Mouse (Mus musculus) MEL (cell line): ENCODE results near the gene Krtap3-2. TPM values are rescaled to one million over a fixed set of nuclear protein-coding genes. Genes with fewer than 3 reads are reported as not detected.

ENCODE experiments used
- DNase-seq: peaks from one replicate; pipeline ENCODE4 v3.0.0; 2011; ENCODE audit warnings: low read depth, low spot score
- H3K27ac ChIP-seq: 2 replicates; pipeline ENCODE4 v1.5.1; 2012; ENCODE audit warnings: low read depth, mild to moderate bottlenecking, control low read depth, low read length, moderate library complexity; ENCODE audit not compliant: control insufficient read depth
- H3K27me3 ChIP-seq, 2 experiments: fragments of 150-350 bp in 1 of 2; sonication (generic) in 1 of 2; 2 replicates each; pipeline ENCODE4 v1.6.1; 2012; ENCODE audit warnings: low read length in 2 of 2, mild to moderate bottlenecking in 2 of 2, improper control_type of control experiment in 1 of 2, moderate library complexity in 1 of 2; ENCODE audit not compliant: insufficient read depth in 2 of 2, control insufficient read depth in 1 of 2
- H3K36me3 ChIP-seq, 2 experiments: 2 replicates each; pipeline ENCODE4 v1.6.1; 2012 to 2014; ENCODE audit warnings: low read length in 2 of 2, improper control_type of control experiment in 1 of 2, inconsistent platforms in 1 of 2, mild to moderate bottlenecking in 1 of 2; ENCODE audit not compliant: insufficient read depth in 2 of 2, control insufficient read depth in 1 of 2
- H3K4me1 ChIP-seq, 2 experiments: fragments of 150-350 bp in 1 of 2; sonication (generic) in 1 of 2; 2 replicates each; pipeline ENCODE4 v1.6.1; 2012; ENCODE audit warnings: low read length in 2 of 2, improper control_type of control experiment in 1 of 2, mild to moderate bottlenecking in 1 of 2; ENCODE audit not compliant: insufficient read depth in 2 of 2, control insufficient read depth in 1 of 2
- H3K4me3 ChIP-seq, 2 experiments: fragments of 150-350 bp in 1 of 2; sonication (generic) in 1 of 2; 2 replicates each; pipeline ENCODE4 v1.5.1; 2012; ENCODE audit warnings: low read depth in 2 of 2, low read length in 2 of 2, mild to moderate bottlenecking in 2 of 2, moderate library complexity in 2 of 2, control low read depth in 1 of 2, improper control_type of control experiment in 1 of 2; ENCODE audit not compliant: control insufficient read depth in 1 of 2, insufficient read depth in 1 of 2
- H3K79me2 ChIP-seq: 2 replicates; pipeline ENCODE4 v1.6.1; 2012; ENCODE audit warnings: mild to moderate bottlenecking, low read length, moderate library complexity; ENCODE audit not compliant: control insufficient read depth, poor library complexity, insufficient read depth
- H3K9ac ChIP-seq: 2 replicates; pipeline ENCODE4 v1.6.1; 2012; ENCODE audit warnings: low read depth, mild to moderate bottlenecking, control low read depth, low read length, moderate library complexity; ENCODE audit not compliant: control insufficient read depth, poor library complexity, severe bottlenecking
- H3K9me3 ChIP-seq: fragments of 150-350 bp; sonication (generic); replicated peaks from 2 replicates; pipeline ENCODE4 v1.6.1; 2012; ENCODE audit warnings: mild to moderate bottlenecking, low read length, improper control_type of control experiment, moderate library complexity; ENCODE audit not compliant: insufficient read depth
- CHD1 ChIP-seq: IDR thresholded peaks from 2 replicates; pipeline ENCODE4 v1.6.1; 2012; ENCODE audit warnings: low read depth, mild to moderate bottlenecking, inconsistent platforms, low read length, improper control_type of control experiment
- E2F4 ChIP-seq: IDR thresholded peaks from 2 replicates; pipeline ENCODE4 v1.6.1; 2011; ENCODE audit warnings: low read depth, low read length, improper control_type of control experiment, borderline replicate concordance
- ELF1 ChIP-seq: IDR thresholded peaks from 2 replicates; pipeline ENCODE4 v1.6.1; 2014; ENCODE audit warnings: low read depth, mild to moderate bottlenecking, inconsistent platforms, low read length, improper control_type of control experiment, moderate library complexity
- EP300 ChIP-seq, 2 experiments: IDR thresholded peaks; 2 replicates each; pipeline ENCODE4 v1.6.1; 2011; ENCODE audit warnings: improper control_type of control experiment in 2 of 2, low read length in 2 of 2, low read depth in 1 of 2, mild to moderate bottlenecking in 1 of 2
- HCFC1 ChIP-seq: IDR thresholded peaks from 2 replicates; pipeline ENCODE4 v1.6.1; 2012; ENCODE audit warnings: low read depth, mild to moderate bottlenecking, inconsistent platforms, low read length, improper control_type of control experiment, moderate library complexity
- KAT2A ChIP-seq: conservative IDR thresholded peaks from 2 replicates; pipeline ENCODE4 v1.6.1; 2012; ENCODE audit warnings: low read depth, low read length, improper control_type of control experiment, inconsistent platforms
- MAFK ChIP-seq: IDR thresholded peaks from 2 replicates; pipeline ENCODE4 v1.6.1; 2011; ENCODE audit warnings: low read depth, mild to moderate bottlenecking, low read length, improper control_type of control experiment, borderline replicate concordance
- MAX ChIP-seq: IDR thresholded peaks from 2 replicates; pipeline ENCODE4 v1.6.1; 2011; ENCODE audit warnings: low read length, improper control_type of control experiment
- MAZ ChIP-seq: IDR thresholded peaks from 2 replicates; pipeline ENCODE4 v1.6.1; 2012; ENCODE audit warnings: low read depth, mild to moderate bottlenecking, inconsistent platforms, low read length, improper control_type of control experiment
- MEF2A ChIP-seq: IDR thresholded peaks from 2 replicates; pipeline ENCODE4 v1.6.1; 2014; ENCODE audit warnings: low read depth, mild to moderate bottlenecking, inconsistent platforms, low read length, improper control_type of control experiment; ENCODE audit not compliant: poor library complexity, insufficient replicate concordance, severe bottlenecking; ENCODE audit errors: extremely low read depth
- MXI1 ChIP-seq: IDR thresholded peaks from 2 replicates; pipeline ENCODE4 v1.6.1; 2011; ENCODE audit warnings: mild to moderate bottlenecking, low read depth, low read length, improper control_type of control experiment
- MYB ChIP-seq: IDR thresholded peaks from 2 replicates; pipeline ENCODE4 v1.6.1; 2011; ENCODE audit warnings: mild to moderate bottlenecking, low read depth, low read length, improper control_type of control experiment
- NRF1 ChIP-seq: IDR thresholded peaks from 2 replicates; pipeline ENCODE4 v1.6.1; 2014; ENCODE audit warnings: low read depth, mild to moderate bottlenecking, inconsistent platforms, low read length, improper control_type of control experiment, moderate library complexity; ENCODE audit not compliant: poor library complexity, insufficient read depth, severe bottlenecking
- POLR2AphosphoS2 ChIP-seq: IDR thresholded peaks from 2 replicates; pipeline ENCODE4 v1.6.1; 2011; ENCODE audit warnings: low read length, improper control_type of control experiment
- POLR2AphosphoS5 ChIP-seq: IDR thresholded peaks from 2 replicates; pipeline ENCODE4 v1.6.1; 2012; ENCODE audit warnings: low read depth, borderline replicate concordance, mild to moderate bottlenecking, inconsistent platforms, low read length, moderate library complexity, mixed read lengths
- RAD21 ChIP-seq: IDR thresholded peaks from 2 replicates; pipeline ENCODE4 v1.6.1; 2011; ENCODE audit warnings: mild to moderate bottlenecking, low read depth, low read length, improper control_type of control experiment
- SMC3 ChIP-seq: IDR thresholded peaks from 2 replicates; pipeline ENCODE4 v1.6.1; 2011; ENCODE audit warnings: low read depth, low read length, improper control_type of control experiment
- TCF12 ChIP-seq: IDR thresholded peaks from 2 replicates; pipeline ENCODE4 v1.6.1; 2014; ENCODE audit warnings: low read depth, mild to moderate bottlenecking, inconsistent platforms, low read length, improper control_type of control experiment, moderate library complexity
- UBTF ChIP-seq: IDR thresholded peaks from 2 replicates; pipeline ENCODE4 v1.6.1; 2012; ENCODE audit warnings: low read depth, mild to moderate bottlenecking, inconsistent platforms, low read length, improper control_type of control experiment, moderate library complexity, borderline replicate concordance; ENCODE audit not compliant: insufficient read depth
- USF1 ChIP-seq: IDR thresholded peaks from 2 replicates; pipeline ENCODE4 v1.6.1; 2014; ENCODE audit warnings: low read depth, mild to moderate bottlenecking, inconsistent platforms, low read length, improper control_type of control experiment, moderate library complexity
- ZMIZ1 ChIP-seq: IDR thresholded peaks from 2 replicates; pipeline ENCODE4 v1.6.1; 2012; ENCODE audit warnings: low read depth, mild to moderate bottlenecking, inconsistent platforms, low read length, improper control_type of control experiment, moderate library complexity
- ZNF384 ChIP-seq: IDR thresholded peaks from 2 replicates; pipeline ENCODE4 v1.6.1; 2012; ENCODE audit warnings: low read depth, mild to moderate bottlenecking, inconsistent platforms, low read length, improper control_type of control experiment
- polyA plus RNA-seq, 2 experiments: library from polyadenylated mRNA; stranded (reverse) in 1 of 2; unstranded in 1 of 2; fragments of >175 nt in 1 of 2; fragments of >200 nt in 1 of 2; gene quantifications; 2 replicates each; pipeline versions ENCODE4 v1.2.1 to v1.2.4; 2012; ENCODE audit warnings: low replicate concordance in 2 of 2, low read depth in 1 of 2; ENCODE audit not compliant: insufficient read length in 2 of 2, insufficient read depth in 1 of 2, missing spikeins in 1 of 2
- total RNA-seq: library from RNA; depleted of rRNA; stranded (reverse); fragments of 300-350 nt; gene quantifications from 2 replicates; pipeline ENCODE4 v1.2.3, GENCODE M21; 2012

The Krtap3-2 gene
- total and polyA plus RNA-seq, 3 experiments = not detected

DNA sequence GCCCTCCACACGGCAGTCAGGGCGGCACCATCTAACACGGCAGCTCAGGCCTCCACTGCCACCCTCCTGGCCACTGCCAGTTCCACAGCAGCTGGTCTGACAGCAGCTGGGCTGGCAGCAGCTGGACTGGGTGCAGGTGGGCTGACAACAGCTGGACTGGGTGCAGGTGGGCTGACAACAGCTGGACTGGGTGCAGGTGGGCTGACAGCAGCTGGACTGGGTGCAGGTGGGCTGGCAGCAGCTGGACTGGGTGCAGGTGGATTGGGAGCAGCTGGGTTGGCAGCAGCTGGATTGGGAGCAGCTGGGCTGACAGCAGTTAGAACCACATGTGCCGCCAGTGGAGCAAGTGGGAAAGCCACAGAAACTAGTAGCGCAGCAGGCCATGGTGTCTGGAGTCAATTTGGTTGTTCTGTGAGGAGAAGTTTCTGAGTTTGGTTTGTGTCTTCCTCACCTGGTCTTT lies 26.6 kb upstream of the Krtap3-2 start, which contains the start of gene Krtap1-4:
TSS of gene Krtap1-4 (minus strand) at position 410 of the 460 bp plus-strand sequence.
- no peaks in the 10 kb centered on the region for H3K79me2 ChIP-seq
- H3K27ac ChIP-seq = no peak within 1 kb of the TSS
- no peaks in the 10 kb centered on the region for H3K4me1 ChIP-seq
- no peaks in the 10 kb centered on the region for H3K27me3 ChIP-seq
- no peaks in the 10 kb centered on the region for H3K36me3 ChIP-seq
- TF ChIP-seq MXI1 = no peak
- TF ChIP-seq POLR2AphosphoS5 = no peak
- TF ChIP-seq ELF1 = no peak
- TF ChIP-seq KAT2A = no peak
- TF ChIP-seq RAD21 = no peak
- TF ChIP-seq NRF1 = no peak
- TF ChIP-seq MAX = no peak
- TF ChIP-seq E2F4 = no peak
- no peak within 1 kb of the TSS for H3K9ac ChIP-seq
- no peaks in the 10 kb centered on the region for H3K9me3 ChIP-seq
- no peak within 1 kb of the TSS for H3K4me3 ChIP-seq
- DNase-seq = no peak

DNA sequence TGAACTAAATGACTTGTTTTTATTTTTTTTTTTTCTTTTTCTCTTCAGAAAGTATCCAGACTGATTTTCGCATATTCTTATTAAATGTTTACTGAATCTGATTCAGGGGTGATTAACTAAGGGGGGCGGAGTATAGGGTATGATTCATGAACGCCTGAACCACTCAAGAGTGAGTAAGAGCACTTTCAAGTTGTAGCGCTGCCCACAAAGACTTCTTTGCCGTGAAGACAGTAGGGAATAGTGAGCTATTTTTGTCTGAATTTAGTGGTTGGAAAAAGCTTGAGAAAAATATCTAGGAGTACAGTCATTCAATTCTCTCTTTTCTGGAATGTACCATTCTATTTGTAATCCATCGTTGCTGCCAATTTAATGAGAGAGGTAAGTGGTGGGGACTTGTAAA lies 24.9 kb upstream of the Krtap3-2 start:
- Histone ChIP-seq H3K9ac (no peak overlapping the region), H3K27me3 (no peaks in the 10 kb centered on the region), H3K36me3 (no peaks in the 10 kb centered on the region)
- TF ChIP-seq HCFC1 (no peak), SMC3 (no peak), CHD1 (no peak), POLR2AphosphoS2 (no peak), EP300 (IDR thresholded peaks at IDR 0.05; ENCODE audit: low read depth in 1 of 2, low read length in 2 of 2) (no peak), UBTF (no peak), TCF12 (no peak), MAFK (no peak), MEF2A (no peak), MAZ (no peak), ZNF384 (no peak), NRF1 (no peak), USF1 (no peak), ZMIZ1 (no peak), MYB (no peak)
- TF ChIP-seq, all 39 proteins: peak for 0
- H3K4me1 ChIP-seq = no peaks in the 10 kb centered on the region
- H3K4me3 ChIP-seq = no peak overlapping the region
- DNase-seq = no peak
- H3K9me3 ChIP-seq = no peaks in the 10 kb centered on the region
- no peaks in the 10 kb centered on the region for H3K79me2 ChIP-seq
- no peak overlapping the region for H3K27ac ChIP-seq
